Mouse (Mus musculus): ENCODE measurements around the gene Dnajc5.

Gene Dnajc5

DNA sequence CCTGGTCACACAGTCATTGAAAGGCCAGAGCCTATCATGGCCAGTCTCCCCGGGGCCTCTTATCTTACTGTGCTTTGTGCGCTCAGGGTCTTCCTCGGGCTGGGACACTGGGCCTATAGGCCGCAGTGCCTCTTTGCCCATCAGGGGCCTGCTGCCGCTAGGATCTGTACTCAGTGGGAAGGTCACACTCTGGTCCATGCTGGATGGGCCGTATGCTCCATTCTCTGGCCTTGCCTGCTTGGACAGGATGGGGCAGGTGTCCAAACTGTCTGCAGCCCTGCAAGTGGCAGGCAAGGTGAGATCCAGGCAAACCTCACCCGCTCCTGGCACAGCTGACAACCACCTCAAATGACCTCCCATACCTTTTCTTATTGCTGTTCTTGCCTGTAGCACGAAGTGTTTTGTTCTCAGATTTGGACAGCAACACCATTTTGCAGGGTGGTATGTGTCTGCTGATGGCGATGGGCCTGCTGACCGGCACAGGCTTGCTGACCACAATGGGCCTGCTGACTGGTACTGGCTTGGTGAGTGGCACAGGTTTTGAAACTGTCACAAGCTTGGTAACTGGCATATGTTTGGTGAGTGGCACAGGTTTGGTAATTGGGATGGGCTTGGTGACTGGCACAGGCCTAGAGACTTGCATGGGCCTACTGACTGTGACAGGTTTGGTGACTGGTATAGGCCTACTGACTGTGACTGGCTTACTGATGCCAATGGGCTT lies 68.9 kb downstream of the Dnajc5 start:
- peak in 1 of 2 experiments; percentile 29 for DNase-seq

DNA sequence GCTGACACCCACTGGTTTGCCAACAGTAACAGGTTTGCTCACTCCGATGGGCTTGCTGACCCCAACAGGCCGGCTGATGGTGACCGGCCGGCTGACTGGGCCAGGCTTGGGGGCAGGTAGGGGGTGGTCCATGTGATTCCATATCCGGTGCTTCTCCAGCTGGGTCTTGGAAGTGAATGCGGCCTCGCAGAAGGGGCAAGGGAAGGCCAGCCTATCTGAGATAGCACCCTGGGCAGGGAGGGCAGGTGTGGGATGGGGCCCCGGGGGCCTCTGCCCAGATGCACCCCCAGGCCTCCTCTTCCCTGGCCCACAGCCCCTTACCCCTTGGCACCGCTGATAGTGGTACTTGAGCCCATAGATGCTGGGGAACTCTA lies 69.4 kb downstream of the Dnajc5 start:
- peak in 1 of 2 experiments; percentile 14 for DNase-seq

DNA sequence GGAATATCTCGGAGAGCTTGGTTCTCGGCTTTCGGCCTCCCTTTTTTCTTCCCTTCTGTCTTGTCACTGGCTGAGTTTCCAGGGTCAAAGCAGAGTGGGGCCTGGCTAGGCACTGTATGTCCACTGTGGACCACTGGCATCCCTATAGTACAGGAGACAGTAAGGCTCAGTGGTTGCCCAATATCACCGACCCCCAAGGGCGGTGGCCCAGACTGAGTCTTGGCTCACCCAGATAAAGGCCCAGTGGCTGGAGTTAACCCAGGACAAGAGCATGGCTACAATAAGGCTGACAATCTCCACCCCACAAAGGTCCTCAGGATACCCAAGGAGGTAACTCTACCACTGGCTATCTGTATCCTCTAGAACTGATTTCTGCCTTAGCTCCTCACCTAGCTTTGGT lies 70.2 kb downstream of the Dnajc5 start:
- DNase-seq = peak in 1 of 2 experiments; percentile 2

DNA sequence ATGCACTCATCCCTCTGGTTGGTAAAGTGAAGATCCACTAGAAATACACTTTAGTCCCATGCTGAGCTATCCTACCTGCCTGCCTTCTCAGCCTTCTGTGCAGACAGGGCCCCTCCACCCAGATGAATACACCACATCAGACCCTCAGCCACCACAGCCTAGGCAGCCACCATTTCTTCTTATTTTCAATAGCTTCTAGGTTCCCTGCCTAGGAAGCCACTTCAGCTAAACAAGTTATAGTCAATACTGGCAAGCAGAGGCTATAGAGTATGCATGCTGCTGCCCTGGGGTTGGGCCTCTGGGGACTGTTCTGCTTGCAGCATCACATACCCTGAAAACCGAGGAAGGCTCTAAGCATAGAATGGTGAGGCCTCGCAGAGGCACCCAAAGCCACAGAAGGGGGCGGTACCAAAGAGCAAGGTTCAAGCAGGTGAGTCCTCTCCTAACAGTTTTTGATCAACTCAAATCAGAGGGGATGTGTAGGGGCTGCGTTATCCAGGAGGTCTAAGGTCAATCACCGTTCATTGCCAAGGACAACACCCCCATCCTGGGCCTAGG lies 71.3 kb downstream of the Dnajc5 start, which contains the start of gene Prpf6:
Gene Prpf6 (plus strand): TSS at position 341 of the 558 bp plus-strand sequence.
- DNase-seq = peak in 1 of 2 experiments; percentile 36

DNA sequence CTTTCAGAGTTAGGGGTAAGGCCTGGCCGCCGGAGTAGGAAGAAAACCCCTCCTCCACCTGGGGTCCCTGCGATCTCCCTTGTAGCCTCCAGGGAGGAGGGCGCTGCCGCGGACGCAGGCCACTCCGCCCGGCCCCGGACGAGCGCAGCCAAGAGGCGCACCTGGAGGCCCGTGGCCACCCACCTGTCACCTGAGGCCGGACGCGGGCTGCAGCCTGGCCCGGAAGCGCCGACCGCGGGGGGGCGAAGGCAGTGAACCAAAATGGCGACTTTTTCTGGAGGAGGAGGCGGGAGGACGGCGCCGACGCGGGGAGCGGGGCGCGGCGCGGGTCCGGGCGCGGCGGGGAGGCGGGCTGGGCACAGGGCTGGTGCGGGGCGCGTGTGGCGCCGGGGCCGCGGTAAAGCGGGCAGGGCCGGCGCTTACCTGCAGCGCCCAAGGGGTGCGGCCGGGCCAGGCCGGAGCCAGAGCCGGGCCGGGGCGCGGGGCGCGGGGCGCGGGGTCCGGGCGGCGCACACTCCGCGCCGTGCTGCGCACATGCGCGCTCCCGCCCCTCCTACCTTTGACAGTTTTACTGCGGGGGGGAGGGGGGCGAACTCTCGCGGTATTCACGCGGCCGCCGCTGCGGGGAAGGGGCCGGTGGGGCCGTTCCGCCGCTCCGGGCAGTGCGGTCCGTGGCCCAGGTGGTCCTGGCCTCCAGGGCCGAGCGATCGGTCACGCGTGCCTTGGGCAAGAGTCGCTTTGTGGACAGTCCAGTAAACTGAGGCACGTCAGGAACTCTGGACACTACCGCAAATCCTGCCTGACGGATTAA lies 72.2 kb downstream of the Dnajc5 start, which contains the start of gene Zfp512b:
Gene Zfp512b (minus strand): TSS at position 573 of the 811 bp plus-strand sequence.
- DNase-seq = peak; percentile 90

DNA sequence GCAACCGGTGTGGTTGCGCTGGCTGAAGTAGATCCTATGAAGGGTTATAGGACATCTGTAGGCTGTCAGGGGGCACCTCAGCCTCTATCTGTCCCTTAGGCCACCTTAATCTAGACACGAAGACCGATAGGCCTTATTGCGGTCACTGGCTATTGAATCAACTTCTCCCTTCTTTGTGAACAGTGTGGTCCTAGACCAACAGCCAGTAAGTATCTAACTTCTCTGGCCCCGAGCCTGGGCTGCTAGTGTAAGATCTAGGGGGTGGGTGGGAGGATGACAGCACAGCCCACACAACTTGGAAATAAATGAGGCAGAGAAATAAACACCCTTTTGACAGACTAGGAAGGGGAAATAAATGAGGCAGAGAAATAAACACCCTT lies 72.7 kb downstream of the Dnajc5 start:
- peak in 1 of 2 experiments; percentile 32 for DNase-seq

DNA sequence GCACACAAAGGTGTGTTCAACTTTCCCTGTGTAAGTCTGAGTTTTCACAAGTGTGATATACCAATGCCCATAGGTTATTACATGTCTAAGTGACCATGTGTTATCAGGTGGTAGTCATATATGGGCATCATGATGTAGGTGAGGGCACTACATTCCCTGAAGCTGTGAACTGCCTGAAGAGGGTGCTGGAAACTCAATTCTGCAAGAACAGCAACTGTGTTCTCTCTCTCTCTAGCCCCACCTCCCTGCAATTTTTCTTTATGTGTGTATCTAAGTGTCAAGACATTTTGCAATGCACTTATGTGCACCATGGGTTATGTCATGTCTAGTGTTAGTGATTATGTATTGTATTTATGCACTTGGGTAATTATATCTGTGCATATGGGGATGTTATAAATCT lies 73.7 kb downstream of the Dnajc5 start:
- DNase-seq = no peak

DNA sequence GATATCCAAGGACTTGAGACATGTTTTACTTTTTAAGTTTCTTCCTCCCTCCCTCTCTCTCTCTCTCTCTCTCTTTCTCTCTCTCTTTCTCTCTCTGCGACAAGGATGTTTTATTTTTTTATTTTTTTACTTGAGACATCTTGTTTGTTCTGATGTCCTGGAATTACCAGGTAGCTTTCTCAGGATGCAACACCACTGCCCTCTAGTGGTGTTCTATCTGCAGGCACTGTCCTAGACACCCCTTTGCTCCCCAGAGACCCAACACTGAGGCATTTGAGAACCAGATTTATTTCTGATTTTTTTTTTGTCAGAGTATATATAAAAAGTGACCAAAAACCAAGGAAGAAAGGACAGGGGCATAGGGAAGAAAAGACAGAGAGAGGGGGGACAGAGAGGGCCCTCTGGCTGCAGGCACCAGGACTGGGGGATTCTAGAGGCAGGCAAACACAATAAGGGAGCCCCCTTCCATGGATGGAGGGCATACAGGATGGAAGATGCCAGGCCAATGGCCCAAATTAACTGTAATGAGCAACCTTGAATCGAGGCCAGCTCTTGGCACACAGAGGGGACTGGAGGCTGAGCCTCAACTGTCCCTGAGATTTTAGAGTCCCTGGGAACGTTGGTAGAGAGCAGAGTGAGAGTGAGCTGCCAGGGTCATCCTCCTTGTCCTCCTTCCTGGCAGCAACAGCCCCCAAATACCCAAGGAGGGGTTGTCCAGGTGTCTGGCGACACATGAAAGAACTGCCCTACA lies 74.8 kb downstream of the Dnajc5 start:
- peak; percentile 83 to 88 for DNase-seq

DNA sequence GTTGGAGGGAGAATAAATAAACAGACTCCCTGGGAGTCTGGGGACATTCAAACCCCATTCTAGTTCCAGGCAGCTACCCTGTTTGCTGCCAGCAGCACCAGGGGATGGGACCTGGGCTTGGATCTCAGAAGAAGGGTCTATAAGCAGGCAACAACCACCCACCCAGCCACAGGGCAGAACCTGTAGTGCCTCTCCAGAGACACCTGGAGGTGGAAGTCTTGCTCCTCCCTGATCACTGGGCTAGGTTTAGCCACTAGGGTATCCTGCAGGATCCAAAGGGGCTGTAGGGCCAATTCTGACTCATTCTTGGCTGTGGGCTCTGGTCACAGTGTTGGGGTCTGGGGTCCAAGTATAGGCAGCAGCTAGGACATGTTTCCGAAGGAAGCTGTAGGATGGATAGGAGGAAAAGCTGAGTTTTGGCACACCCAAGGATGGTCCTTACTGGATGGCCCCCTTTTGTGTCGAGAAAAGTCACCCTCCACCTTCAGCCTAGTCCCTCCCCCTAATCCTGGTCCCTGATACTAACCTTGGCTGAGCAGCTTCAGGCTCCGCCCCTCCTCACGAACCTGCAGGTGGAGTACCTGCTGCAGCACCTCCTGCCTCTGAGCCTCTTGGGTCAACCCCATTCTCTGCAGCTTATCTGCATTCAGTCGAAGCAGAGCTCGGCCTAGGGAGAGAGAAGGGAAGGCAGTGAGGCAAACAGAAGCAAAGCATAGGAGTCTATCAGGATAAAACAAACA lies 76.1 kb downstream of the Dnajc5 start:
- DNase-seq = no peak

DNA sequence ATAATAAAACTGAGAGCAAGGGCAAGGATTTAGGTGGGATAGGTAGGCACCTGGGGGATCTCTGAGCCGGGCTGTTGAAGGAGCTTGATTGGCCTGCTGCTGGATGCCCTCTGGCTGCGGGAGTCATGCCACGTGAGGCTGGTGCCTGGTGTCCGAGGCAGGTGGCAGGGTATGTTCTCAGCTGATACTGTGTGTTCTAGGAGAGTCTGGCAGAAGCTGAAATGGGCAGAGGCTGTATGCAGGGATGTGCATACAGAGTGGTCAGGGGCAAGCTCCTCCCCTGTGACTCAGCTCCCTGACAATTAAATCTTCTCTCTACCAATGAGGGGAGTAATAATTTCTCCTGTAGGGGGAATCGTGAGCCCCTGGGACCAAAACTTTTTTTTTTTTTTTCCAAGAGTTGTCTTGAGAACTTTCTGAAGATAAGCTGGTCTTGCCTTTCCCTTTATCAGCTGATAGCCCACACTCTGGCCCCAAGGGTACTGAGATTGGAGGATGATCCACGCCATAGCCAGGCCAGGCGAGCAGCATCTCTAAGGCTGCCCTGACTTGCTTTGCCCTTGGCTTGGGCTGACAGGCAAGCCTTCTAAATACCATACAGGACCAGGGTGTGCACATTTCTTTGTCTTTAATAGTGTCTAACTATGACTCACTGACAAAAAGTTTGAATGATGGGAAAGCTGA lies 77.2 kb downstream of the Dnajc5 start:
- DNase-seq = peak in 1 of 2 experiments; percentile 19

DNA sequence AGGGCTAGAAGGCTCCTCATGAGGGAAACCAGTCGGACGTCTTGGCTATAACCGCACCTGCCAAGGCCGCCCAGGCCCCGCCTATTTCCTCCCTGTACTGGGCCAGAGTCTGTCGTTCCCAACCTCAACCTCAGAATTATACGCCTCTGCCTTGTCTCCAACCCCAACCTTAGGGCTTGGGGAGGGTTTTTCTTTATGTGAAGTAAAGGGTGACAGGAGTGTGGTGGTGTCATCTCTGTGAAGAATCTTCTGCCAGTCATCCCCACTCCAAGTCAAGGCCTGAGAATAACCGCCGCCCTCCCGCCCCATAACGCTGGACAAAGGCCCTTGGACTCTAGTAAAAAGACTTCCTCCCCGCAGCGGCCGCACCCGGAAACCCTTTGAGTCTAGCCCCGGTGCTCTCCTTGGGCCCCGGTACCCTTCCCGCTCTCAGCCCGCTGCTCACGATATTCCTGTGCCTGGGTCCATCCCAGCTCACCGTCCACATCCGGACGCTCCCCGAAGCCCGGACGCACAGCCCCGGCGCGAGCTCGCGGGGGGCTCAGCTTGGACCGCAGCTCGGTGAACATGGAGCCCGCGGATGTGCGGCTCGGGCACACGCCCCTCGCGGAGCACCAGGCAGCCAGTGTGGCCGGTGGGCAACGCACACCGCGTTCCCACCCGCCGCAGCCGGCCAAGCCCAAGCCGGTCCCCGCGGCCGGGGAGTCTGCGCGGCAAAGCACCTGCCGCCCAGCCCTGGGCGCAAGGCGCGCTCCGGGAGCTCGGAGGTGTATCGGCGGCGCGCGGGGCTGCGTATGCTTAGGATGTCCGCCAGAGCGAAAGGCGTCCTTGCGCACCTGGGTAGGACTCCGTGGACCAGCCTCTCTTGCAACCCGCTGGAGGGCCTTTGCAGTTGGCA lies 78.4 kb downstream of the Dnajc5 start, which contains the start of gene Samd10:
Gene Samd10 (minus strand): TSS at position 759 of the 898 bp plus-strand sequence.
- DNase-seq = peak; percentile 84 to 85

DNA sequence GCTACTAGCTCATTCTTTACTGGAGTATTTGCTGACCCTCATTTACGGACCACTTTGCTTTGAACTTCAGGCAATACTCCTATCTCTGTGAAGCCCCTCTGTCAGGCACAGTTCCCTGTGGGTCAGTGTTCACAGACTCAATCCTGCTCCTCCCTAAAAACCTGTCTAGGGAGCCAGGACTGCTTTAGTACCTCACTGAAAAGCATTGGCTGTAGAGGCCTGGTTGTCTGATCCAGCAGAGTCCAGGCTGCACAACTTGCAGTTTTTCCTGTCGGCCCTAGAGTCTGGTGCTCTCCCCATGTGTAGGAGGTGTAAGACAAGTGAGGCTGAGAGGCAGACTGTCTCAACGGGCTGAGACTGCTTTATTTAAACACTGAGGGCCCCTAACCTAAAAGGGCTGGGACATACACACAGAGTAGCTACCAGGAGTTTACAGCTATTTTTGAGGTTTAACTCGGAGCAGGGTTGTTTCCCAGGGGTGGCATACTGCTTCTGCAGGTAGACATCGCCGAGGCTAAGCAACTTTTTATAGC lies 80.0 kb downstream of the Dnajc5 start:
- peak in 1 of 2 experiments; percentile 20 for DNase-seq

DNA sequence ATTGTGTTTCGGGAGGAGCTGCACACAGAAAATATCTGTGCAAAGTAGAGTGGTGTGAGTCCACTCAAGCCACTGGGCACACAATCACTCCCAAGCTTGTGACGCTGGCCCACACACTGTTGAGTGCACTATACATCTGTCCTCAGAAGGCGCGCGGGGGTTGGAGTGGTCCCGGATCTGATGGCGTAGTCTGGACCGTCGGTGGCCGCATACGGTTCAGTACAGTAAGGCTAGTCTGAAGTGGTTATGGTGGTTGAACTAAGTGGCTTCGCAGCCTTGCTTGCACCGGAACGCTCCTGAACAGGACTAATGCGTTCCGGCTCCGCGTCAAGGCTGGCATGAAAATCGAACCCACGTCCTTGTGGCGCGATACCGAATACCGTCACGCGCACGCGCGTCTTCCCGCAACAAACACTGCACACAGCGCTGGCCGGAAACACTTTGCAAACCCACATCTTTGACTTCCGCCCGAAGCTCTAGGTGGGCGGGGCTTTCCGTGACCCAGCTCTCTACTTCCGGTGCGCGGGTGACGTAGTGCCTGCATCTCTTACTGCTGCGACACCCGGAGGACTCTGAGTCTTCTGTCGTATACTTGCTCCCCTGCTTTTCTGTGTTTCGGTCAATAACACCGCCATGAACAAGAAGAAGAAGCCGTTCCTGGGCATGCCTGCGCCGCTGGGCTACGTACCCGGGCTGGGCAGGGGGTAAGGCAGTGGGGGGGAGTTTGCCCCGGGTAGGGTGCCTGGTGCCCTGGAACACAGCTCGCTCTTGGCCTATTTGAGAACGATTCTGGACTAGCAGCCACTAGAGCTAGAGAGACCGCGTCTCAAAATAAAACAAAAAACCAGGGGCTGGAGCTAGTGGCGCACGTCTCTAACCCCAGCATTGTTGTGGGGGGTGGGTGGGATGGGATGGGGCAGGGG lies 80.8 kb downstream of the Dnajc5 start:
- DNase-seq = peak; percentile 99

DNA sequence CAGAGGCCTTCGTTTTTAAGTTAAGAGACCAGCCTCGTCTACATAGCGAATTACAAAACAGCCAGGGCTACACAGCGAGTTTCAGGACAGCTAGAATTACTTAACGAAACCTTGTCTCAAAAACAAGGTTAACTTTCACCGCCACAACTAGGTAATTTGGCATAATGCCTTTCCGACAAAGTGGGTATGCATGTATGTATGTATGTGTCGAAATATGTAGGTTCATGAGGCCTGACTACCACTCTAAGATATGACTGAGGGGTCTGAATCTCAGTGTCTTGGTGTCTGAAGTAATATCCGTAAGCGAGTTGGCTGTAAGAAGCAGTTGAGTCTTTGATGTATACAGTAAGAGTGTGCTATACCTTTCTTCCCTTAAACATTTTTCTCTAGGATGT lies 81.5 kb downstream of the Dnajc5 start:
- peak in 1 of 2 experiments; percentile 21 for DNase-seq

DNA sequence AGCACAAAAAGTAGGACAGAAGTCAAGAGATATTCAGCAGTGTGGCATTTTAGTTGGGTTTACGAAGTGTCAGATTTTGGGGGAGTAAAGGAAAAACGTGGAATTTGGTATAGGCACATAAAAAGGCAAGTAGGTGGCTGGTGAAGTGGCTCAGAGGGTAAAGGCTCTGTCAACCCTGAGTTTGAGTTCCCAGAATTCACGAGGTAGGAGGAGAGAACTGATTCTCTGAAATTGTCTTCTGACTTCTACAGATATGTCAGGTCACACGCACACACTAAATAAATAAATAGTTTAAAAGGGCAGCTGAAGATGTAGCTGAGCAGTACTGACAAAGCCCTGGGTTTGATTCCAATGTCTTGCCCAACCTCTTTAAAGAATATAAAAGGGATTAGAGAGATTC lies 82.1 kb downstream of the Dnajc5 start:
- DNase-seq = no peak

Measured in cerebellum, postnatal 10 days (tissue).